Mouse (Mus musculus) cortical plate, adult 2 months (tissue): ENCODE data around the gene Lclat1. TPM values are rescaled to one million over a fixed set of nuclear protein-coding genes. Genes with fewer than 3 reads are reported as not detected.

Experiments used
- H3K27ac ChIP-seq: fragments of 200-500 bp; 2 replicates; pipeline ENCODE4 v1.5.1; 2012; ENCODE audit warnings: low read length, control low read depth, inconsistent platforms; ENCODE audit not compliant: insufficient read depth
- H3K4me1 ChIP-seq: fragments of 200-500 bp; 2 replicates; pipeline ENCODE4 v1.6.1; 2011; ENCODE audit warnings: low read length; ENCODE audit not compliant: control insufficient read depth, insufficient read depth
- H3K4me3 ChIP-seq: fragments of 200-500 bp; 2 replicates; pipeline ENCODE4 v1.5.1; 2011; ENCODE audit warnings: mild to moderate bottlenecking, low read length, control low read depth; ENCODE audit not compliant: insufficient read depth
- CTCF ChIP-seq: fragments of 200-500 bp; IDR thresholded peaks from 2 replicates; pipeline ENCODE4 v1.5.1; 2011; ENCODE audit warnings: mild to moderate bottlenecking, control low read depth, low read length; ENCODE audit not compliant: insufficient read depth; ENCODE audit errors: extremely low read depth
- POLR2A ChIP-seq: fragments of 200-500 bp; IDR thresholded peaks from 2 replicates; pipeline ENCODE4 v1.6.1; 2011; ENCODE audit warnings: mild to moderate bottlenecking, low read length, control low read depth; ENCODE audit not compliant: insufficient read depth; ENCODE audit errors: extremely low read depth
- polyA plus RNA-seq: library from polyadenylated mRNA; depleted of rRNA; stranded (reverse); fragments of >200 nt; gene quantifications from 2 replicates; pipeline ENCODE4 v1.2.3, GENCODE M21; 2012

Gene Lclat1
- polyA plus RNA-seq, 1 experiment: 21.1 TPM

DNA sequence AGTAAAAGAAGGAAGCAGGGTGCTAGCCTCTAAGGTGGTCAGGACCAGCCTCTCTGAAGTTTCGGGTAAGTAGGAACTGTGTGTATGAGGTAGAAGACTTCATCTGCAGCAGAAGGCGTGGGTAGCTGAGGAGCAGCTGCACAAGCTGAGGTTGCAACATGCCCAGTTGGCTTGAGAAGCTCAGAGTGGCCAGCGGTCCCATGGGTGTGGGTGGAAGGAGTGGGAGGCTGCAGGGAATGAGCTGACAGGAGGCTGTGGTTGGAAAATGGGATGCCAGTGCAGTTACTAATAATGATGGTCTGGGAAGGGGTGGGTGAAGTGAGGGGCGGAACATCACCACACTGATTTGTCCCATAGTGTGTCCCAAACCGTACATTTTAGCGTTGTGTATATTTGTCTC is 86.8 kb downstream of the Lclat1 start:
- H3K4me3 ChIP-seq: no peak overlapping the region
- no peaks in the 10 kb centered on the region for H3K4me1 ChIP-seq
- TF ChIP-seq POLR2A: no peak
- TF ChIP-seq CTCF: no peak
- no peak overlapping the region for H3K27ac ChIP-seq

DNA sequence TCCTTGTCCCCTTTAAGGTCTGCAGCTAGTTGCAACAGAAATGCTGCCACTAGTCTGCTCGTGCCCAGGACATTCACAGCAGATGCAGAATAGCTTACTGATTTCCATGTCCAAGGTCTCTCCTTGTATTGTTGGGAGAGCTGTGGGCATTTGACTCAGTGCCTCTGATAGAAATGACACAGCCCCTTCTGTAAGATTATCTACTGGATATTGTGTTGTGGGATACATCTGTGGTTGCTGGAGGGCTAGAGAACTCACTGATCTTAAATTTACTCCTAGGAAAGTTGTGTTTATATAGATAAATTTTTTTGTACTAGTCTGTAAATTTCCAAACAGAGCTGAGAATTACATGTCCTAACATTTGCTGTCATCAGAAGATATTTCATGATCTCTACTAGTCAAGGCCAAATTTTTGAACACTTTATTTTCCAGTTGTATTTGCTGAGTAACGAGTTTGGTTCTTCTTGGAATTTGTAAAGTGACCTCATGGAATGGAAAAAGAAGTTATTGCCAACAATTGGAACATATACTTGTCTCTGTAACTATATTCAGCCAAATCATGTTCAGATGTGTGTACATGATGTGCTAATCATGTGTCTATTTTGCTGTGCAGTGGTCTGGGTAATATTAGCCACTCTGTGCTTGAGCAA is 87.4 kb downstream of the Lclat1 start:
- H3K27ac ChIP-seq: no peak overlapping the region
- TF ChIP-seq POLR2A: no peak
- TF ChIP-seq CTCF: no peak
- no peaks in the 10 kb centered on the region for H3K4me1 ChIP-seq
- no peak overlapping the region for H3K4me3 ChIP-seq

DNA sequence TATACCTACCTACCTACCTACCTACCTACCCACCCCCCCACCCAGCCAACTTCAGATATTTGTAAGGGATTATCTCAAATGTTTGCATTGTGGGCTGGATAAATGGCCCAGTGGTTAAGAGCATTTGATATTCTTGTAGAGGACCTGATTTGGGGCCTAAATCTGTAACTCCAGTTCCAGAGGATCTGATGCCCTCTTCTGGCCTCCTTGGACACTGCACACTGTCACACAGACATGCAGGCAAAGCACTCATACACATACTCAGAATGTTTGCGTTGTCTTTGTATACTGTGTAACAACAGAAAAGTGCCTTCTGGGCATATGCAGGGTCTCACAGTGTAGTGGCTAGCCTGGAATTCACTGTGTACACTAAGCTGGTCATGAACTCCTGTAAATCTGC is 88.4 kb downstream of the Lclat1 start:
- H3K27ac ChIP-seq: no peak overlapping the region
- TF ChIP-seq POLR2A: no peak
- 0 out of 2 replicates have a peak, but pooled peaks have one; percentile 20 for TF ChIP-seq CTCF
- H3K4me3 ChIP-seq: no peak overlapping the region
- no peaks in the 10 kb centered on the region for H3K4me1 ChIP-seq

DNA sequence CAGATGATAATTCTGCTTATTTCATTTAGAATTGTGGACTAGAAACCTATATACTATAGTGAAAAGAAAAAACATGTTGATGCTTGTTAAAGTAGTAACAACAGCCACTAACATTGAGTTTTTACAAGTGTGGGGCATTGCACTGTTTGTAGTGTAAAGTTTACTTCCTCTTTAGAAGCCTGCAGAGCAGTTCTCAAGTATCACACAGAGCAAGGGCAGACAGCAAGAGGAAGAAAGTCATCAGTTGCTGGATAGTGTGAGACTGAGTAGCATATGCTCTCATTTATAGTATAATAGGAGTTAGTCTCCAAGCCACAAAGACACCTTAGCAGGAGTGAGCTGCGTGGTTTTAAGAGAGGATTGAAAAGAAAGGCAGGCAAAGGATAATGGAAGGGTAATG is 89.9 kb downstream of the Lclat1 start:
- TF ChIP-seq POLR2A (no peak), CTCF (no peak)
- H3K4me1 ChIP-seq: no peaks in the 10 kb centered on the region
- no peak overlapping the region for H3K27ac ChIP-seq
- no peak overlapping the region for H3K4me3 ChIP-seq

DNA sequence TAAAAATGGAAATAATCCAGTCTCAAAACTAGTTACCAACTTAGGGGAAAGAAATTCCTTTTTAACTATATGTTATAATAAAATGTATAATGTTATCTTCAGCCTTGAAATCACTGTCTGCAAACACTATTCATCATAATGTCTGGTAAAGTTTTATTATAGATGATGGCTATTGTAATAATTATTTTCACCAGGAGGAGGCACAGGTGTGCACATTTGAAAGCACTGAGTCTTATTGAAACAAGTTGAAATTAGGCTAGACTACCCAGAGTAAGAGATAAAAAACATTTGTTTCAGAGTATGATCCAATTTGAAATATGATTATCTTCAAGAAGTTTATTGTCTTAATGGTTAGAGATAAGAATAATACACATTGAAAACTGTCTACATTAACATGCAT is 91.6 kb downstream of the Lclat1 start:
- no peaks in the 10 kb centered on the region for H3K4me1 ChIP-seq
- TF ChIP-seq CTCF (no peak), POLR2A (no peak)
- H3K4me3 ChIP-seq: no peak overlapping the region
- H3K27ac ChIP-seq: no peak overlapping the region

DNA sequence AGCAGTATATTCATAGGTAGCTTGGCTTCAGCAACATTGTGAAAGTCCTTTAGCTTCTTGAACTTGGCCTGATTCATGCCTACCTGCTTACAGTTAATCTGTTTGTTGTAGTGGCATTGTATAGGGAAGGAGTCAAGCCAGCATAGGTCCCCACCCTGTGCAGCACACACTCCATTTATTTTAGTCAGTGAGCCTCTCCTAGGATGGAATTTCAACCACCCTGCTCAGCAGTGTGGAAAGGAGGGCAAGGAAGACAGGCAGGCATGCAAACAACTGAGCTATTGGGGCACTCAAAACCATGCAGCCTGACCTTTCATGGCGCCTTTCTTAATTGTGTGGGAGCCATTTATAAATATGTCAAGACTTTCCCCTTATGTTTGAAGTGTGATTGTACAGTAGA is 92.6 kb downstream of the Lclat1 start:
- TF ChIP-seq POLR2A (no peak), CTCF (no peak)
- H3K27ac ChIP-seq: no peak overlapping the region
- no peak overlapping the region for H3K4me3 ChIP-seq
- H3K4me1 ChIP-seq: no peaks in the 10 kb centered on the region

DNA sequence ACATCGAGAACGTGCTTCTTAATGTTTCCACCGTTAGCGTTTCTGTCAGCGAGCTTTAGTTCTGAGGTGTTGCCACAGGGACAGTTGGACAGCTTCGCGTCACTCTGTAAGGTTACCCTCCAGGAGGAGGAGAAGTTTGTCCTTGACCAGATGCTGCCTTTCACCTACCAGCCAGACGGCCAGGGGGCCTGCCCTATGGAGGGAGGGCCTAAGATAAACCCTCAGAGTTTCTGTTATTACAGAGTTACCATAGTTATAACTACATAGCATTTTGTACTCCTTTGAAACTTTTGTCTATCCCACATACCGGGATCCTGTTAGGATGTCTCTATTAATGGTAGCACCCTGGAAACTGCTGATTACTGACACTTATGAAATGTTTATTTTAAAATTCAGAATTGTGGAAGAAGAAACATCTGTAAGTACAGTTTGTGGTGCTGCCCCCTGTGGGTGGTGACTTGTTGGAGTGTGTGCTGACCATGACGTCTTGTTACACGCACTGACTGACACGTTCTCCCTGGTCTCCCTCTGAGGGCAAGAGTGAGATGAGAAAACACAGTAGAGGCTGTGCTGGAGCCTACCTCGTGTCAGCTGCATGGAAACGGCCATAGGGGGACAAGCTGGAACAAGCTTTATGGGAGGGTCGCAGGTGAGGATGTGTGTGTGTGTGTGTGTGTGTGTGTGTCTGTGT is 96.0 kb downstream of the Lclat1 start:
- TF ChIP-seq POLR2A (no peak), CTCF (0 out of 2 replicates have a peak, but pooled peaks have one; percentile 7)
- no peaks in the 10 kb centered on the region for H3K4me1 ChIP-seq
- no peak overlapping the region for H3K27ac ChIP-seq
- no peak overlapping the region for H3K4me3 ChIP-seq

DNA sequence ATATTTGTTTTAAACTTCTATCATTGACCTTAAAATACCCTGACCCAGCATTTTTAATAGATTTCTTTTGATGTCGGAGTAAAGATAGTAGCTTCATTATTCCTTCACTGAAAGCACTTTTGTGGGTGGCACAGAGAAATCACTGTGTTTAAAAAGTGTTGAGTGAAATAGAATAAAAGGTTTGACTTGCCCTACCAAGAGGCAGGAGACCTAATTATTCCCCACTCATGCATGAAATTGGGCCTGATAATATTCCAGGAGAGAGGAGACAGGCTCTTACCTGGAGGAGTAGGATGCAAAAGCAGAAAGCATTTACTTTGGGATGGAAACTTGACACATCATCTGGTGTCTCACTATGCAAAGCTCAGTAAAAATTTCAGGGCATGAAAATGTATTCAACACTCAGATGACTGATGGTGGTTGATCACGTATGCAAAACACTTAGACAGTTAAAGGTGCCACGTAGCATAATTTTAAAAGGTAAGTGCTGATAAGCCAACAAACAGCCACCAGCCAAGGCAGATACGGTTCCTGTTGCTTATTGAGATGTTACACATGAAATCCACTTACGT is 103.3 kb downstream of the Lclat1 start:
- TF ChIP-seq POLR2A (no peak), CTCF (no peak)

DNA sequence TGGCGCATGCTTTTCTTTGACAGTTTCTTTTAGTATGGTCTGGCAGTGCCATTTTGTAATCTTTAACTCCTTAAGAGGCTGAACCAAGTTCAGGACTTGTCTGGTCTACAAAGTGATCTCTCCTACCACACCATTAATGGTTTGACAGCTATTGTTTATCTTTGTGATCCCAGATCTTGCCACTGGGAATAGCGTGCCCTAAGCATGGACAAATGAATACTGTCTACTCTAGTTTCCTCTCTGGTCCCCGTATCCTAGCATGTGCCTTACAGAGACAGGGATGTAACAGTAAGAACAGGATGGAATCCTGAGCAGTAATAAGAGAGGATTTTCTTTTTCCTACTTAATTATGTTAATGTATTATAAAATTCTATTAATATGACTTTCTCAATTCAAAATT is 105.0 kb downstream of the Lclat1 start:
- no peaks in the 10 kb centered on the region for H3K4me1 ChIP-seq
- TF ChIP-seq POLR2A (no peak), CTCF (no peak)
- H3K27ac ChIP-seq: no peak overlapping the region
- no peak overlapping the region for H3K4me3 ChIP-seq

More for the DNA sequence above, 103.3 kb downstream of the Lclat1 start:
- Histone ChIP-seq H3K27ac (no peak overlapping the region), H3K4me3 (no peak overlapping the region), H3K4me1 (no peaks in the 10 kb centered on the region)

DNA sequence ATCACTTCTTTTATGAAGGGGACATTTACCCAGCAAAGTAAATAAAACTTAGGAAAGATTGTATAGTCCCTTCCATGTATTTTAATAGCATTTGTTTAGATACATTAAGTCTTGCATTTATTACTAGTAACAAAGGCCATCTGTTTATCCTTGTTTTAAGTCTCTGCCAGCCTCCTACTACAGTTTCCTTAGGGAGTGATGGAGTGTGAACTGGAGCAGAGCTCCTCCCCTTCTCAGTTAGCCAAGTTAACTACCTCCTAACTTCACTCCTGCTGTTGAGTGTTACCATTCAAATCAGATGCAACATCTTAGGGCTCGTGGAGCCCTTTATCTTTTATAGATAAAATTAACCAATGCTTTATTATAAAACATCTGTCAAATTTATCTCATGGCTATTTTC is 105.4 kb downstream of the Lclat1 start:
- H3K4me3 ChIP-seq: no peak overlapping the region
- TF ChIP-seq CTCF: no peak
- no peak for TF ChIP-seq POLR2A
- no peak overlapping the region for H3K27ac ChIP-seq
- no peaks in the 10 kb centered on the region for H3K4me1 ChIP-seq

DNA sequence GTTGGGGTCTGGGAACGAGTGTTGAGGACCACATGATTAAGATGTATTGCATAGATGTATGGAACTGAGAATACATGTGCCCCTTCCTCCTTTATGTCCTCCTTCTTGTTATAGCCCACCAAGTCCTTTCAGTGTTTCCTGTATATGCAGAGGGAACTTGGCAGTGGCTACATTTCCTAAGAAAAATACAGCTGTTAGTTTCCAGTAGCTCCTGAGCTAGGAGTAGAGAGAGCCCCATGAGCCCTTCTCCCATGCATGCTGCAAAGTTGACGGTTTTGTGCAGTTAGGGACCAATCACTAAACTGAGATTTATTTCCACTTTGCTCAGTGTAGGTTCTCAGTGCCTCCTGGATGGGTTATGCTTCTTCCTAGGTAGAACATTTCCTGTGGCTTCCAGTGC is 105.9 kb downstream of the Lclat1 start:
- Histone ChIP-seq H3K4me1 (no peaks in the 10 kb centered on the region), H3K27ac (no peak overlapping the region), H3K4me3 (no peak overlapping the region)
- TF ChIP-seq POLR2A (no peak), CTCF (no peak)
